Mouse (Mus musculus) CH12.LX (cell line): ENCODE measurements around the gene Efna4. TPM values are rescaled to one million over a fixed set of nuclear protein-coding genes. Genes with fewer than 3 reads are reported as not detected.

Source experiments
- DNase-seq: peaks from one replicate; pipeline ENCODE4 v3.0.0-alpha.2; 2013; ENCODE audit errors: extremely low read depth
- H3K27ac ChIP-seq: 2 replicates; pipeline ENCODE4 v1.5.1; 2012; ENCODE audit warnings: low read depth, mild to moderate bottlenecking, control low read depth, moderate library complexity; ENCODE audit not compliant: insufficient read depth
- H3K27me3 ChIP-seq: replicated peaks from 2 replicates; pipeline ENCODE3; 2012; ENCODE audit warnings: inconsistent platforms
- H3K36me3 ChIP-seq, 2 experiments: replicated peaks in 1 of 2; 2 replicates each; pipeline versions ENCODE3 to v1.6.1; 2012; ENCODE audit warnings: inconsistent platforms in 1 of 2, low read length in 1 of 2, mild to moderate bottlenecking in 1 of 2, mixed read lengths in 1 of 2, moderate library complexity in 1 of 2; ENCODE audit not compliant: control insufficient read depth in 1 of 2, insufficient read depth in 1 of 2
- H3K4me1 ChIP-seq, 2 experiments: 2 replicates each; pipeline ENCODE4 v1.6.1; 2012; ENCODE audit warnings: inconsistent platforms in 1 of 2, moderate library complexity in 1 of 2; ENCODE audit not compliant: insufficient read depth in 2 of 2, control insufficient read depth in 1 of 2
- H3K4me2 ChIP-seq: 2 replicates; pipeline ENCODE4 v1.6.1; 2012; ENCODE audit warnings: low read depth, mild to moderate bottlenecking, control low read depth; ENCODE audit not compliant: poor library complexity, insufficient read depth, severe bottlenecking
- H3K4me3 ChIP-seq, 3 experiments: fragments of 150-350 bp in 1 of 3; sonication (generic) in 1 of 3; replicated peaks in 1 of 3; 2 replicates each; pipeline versions ENCODE3 to v1.5.1; 2011 to 2012; ENCODE audit warnings: low read depth in 2 of 3, low read length in 2 of 3, mild to moderate bottlenecking in 2 of 3, moderate library complexity in 2 of 3, control low read depth in 1 of 3, improper control_type of control experiment in 1 of 3, inconsistent platforms in 1 of 3, mixed read lengths in 1 of 3; ENCODE audit not compliant: poor library complexity in 1 of 3
- H3K79me2 ChIP-seq: replicated peaks from 2 replicates; pipeline ENCODE4 v1.6.1; 2012; ENCODE audit warnings: mild to moderate bottlenecking, moderate library complexity; ENCODE audit not compliant: control insufficient read depth, poor library complexity, insufficient read depth, severe bottlenecking; ENCODE audit errors: extremely low read depth
- H3K9ac ChIP-seq: 2 replicates; pipeline ENCODE4 v1.6.1; 2012; ENCODE audit warnings: low read depth, mild to moderate bottlenecking, control low read depth, moderate library complexity; ENCODE audit not compliant: insufficient read depth
- H3K9me3 ChIP-seq: replicated peaks from 2 replicates; pipeline ENCODE3; 2012; ENCODE audit warnings: low read length, inconsistent platforms, mixed read lengths
- BHLHE40 ChIP-seq: IDR thresholded peaks from 2 replicates; pipeline ENCODE4 v1.6.1; 2011; ENCODE audit warnings: mild to moderate bottlenecking, low read depth, low read length, improper control_type of control experiment
- CHD1 ChIP-seq: IDR thresholded peaks from 2 replicates; pipeline ENCODE4 v1.6.1; 2012; ENCODE audit warnings: low read depth, low read length, improper control_type of control experiment, inconsistent platforms
- E2F4 ChIP-seq: IDR thresholded peaks from 2 replicates; pipeline ENCODE4 v1.6.1; 2011; ENCODE audit warnings: low read depth, low read length, improper control_type of control experiment; ENCODE audit not compliant: insufficient replicate concordance
- ELF1 ChIP-seq: IDR thresholded peaks from 2 replicates; pipeline ENCODE4 v1.6.1; 2014; ENCODE audit warnings: low read depth, mild to moderate bottlenecking, inconsistent platforms, low read length, improper control_type of control experiment
- EP300 ChIP-seq: IDR thresholded peaks from 2 replicates; pipeline ENCODE4 v1.6.1; 2011; ENCODE audit warnings: low read length, improper control_type of control experiment
- ETS1 ChIP-seq: conservative IDR thresholded peaks from 2 replicates; pipeline ENCODE4 v1.6.1; 2012; ENCODE audit warnings: low read depth, mild to moderate bottlenecking, inconsistent platforms, low read length, improper control_type of control experiment, moderate library complexity
- IRF4 ChIP-seq: IDR thresholded peaks from 2 replicates; pipeline ENCODE4 v1.6.1; 2014; ENCODE audit warnings: low read depth, mild to moderate bottlenecking, inconsistent platforms, low read length, improper control_type of control experiment
- JUND ChIP-seq: conservative IDR thresholded peaks from 2 replicates; pipeline ENCODE4 v1.6.1; 2011; ENCODE audit warnings: low read depth, low read length, improper control_type of control experiment
- KAT2A ChIP-seq: IDR thresholded peaks from 2 replicates; pipeline ENCODE4 v1.6.1; 2012; ENCODE audit warnings: low read length, improper control_type of control experiment, inconsistent platforms; ENCODE audit not compliant: insufficient replicate concordance
- MAFK ChIP-seq: IDR thresholded peaks from 2 replicates; pipeline ENCODE4 v1.6.1; 2011; ENCODE audit warnings: low read length, improper control_type of control experiment; ENCODE audit not compliant: insufficient replicate concordance
- MXI1 ChIP-seq: IDR thresholded peaks from 2 replicates; pipeline ENCODE4 v1.6.1; 2011; ENCODE audit warnings: mild to moderate bottlenecking, low read depth, low read length, improper control_type of control experiment
- NRF1 ChIP-seq: IDR thresholded peaks from 2 replicates; pipeline ENCODE4 v1.6.1; 2014; ENCODE audit warnings: low read depth, mild to moderate bottlenecking, inconsistent platforms, low read length, improper control_type of control experiment, moderate library complexity
- PAX5 ChIP-seq: IDR thresholded peaks from 2 replicates; pipeline ENCODE4 v1.6.1; 2012; ENCODE audit warnings: low read length, inconsistent platforms, mixed read lengths
- POLR2A ChIP-seq: IDR thresholded peaks from 2 replicates; pipeline ENCODE4 v1.6.1; 2011; ENCODE audit warnings: low read depth, mild to moderate bottlenecking, improper control_type of control experiment, low read length
- POLR2AphosphoS2 ChIP-seq: IDR thresholded peaks from 2 replicates; pipeline ENCODE4 v1.6.1; 2011; ENCODE audit warnings: low read depth, low read length, improper control_type of control experiment
- RAD21 ChIP-seq: IDR thresholded peaks from 2 replicates; pipeline ENCODE4 v1.6.1; 2011; ENCODE audit warnings: low read depth, mild to moderate bottlenecking, low read length, improper control_type of control experiment, moderate library complexity
- SIN3A ChIP-seq: IDR thresholded peaks from 2 replicates; pipeline ENCODE4 v1.6.1; 2012; ENCODE audit warnings: low read length, improper control_type of control experiment, inconsistent platforms
- SMC3 ChIP-seq: IDR thresholded peaks from 2 replicates; pipeline ENCODE4 v1.6.1; 2011; ENCODE audit warnings: low read depth, low read length, improper control_type of control experiment
- TCF12 ChIP-seq: IDR thresholded peaks from 2 replicates; pipeline ENCODE4 v1.6.1; 2014; ENCODE audit warnings: low read depth, mild to moderate bottlenecking, inconsistent platforms, low read length, improper control_type of control experiment
- UBTF ChIP-seq: IDR thresholded peaks from 2 replicates; pipeline ENCODE4 v1.6.1; 2012; ENCODE audit warnings: low read depth, mild to moderate bottlenecking, inconsistent platforms, low read length, improper control_type of control experiment, moderate library complexity
- USF1 ChIP-seq: IDR thresholded peaks from 2 replicates; pipeline ENCODE4 v1.6.1; 2014; ENCODE audit warnings: low read depth, mild to moderate bottlenecking, inconsistent platforms, low read length, improper control_type of control experiment
- ZMIZ1 ChIP-seq: IDR thresholded peaks from 2 replicates; pipeline ENCODE4 v1.6.1; 2012; ENCODE audit warnings: low read depth, mild to moderate bottlenecking, inconsistent platforms, low read length, improper control_type of control experiment
- dilution Hi-C: fragments of 300-500 bp; cut with MboI; formaldehyde crosslinking; loops from 2 replicates; pipeline ENCODE4 v1.14.3; 2020; ENCODE audit warnings: low sequenced_read_pairs; ENCODE audit not compliant: extremely low pct_unique_long_range_greater_than_20kb, extremely low pct_ligation_motif_present
- in situ Hi-C: fragments of 300-500 bp; cut with MboI; formaldehyde crosslinking; loops from 3 replicates; pipeline ENCODE4 v1.14.3; 2019; ENCODE audit warnings: low sequenced_read_pairs, low pct_ligation_motif_present, low pct_unique_long_range_greater_than_20kb, mixed read lengths
- polyA plus RNA-seq: library from polyadenylated mRNA; unstranded; fragments of >175 nt; gene quantifications from 2 replicates; pipeline ENCODE4 v1.2.1, GENCODE M21; 2012; ENCODE audit warnings: low read depth; ENCODE audit not compliant: insufficient read length
- total RNA-seq, 2 experiments: library from RNA; depleted of rRNA; stranded (reverse); fragments of 300-350 nt in 1 of 2; fragments of >200 nt in 1 of 2; gene quantifications; 2 replicates each; pipeline ENCODE4 v1.2.3; 2012 to 2014

Gene Efna4
- total and polyA plus RNA-seq, 3 experiments = 1.1 to 2.6 (median 1.1) TPM

- TF ChIP-seq UBTF = no peak
- TF ChIP-seq IRF4 = no peak
- TF ChIP-seq EP300 = no peak
- no peak for TF ChIP-seq PAX5
- TF ChIP-seq TCF12 = no peak
- no peak for TF ChIP-seq USF1
- TF ChIP-seq ELF1 = no peak
- TF ChIP-seq POLR2AphosphoS2 = no peak
- TF ChIP-seq E2F4 = no peak
- no peak for TF ChIP-seq SMC3
- no peak overlapping the region for H3K4me2 ChIP-seq
- no peaks in the 10 kb centered on the region for H3K79me2 ChIP-seq
- no peaks in the 10 kb centered on the region for H3K36me3 ChIP-seq
- DNase-seq = no peak
- no peak overlapping the region for H3K9ac ChIP-seq
- peaks cover 52% of the 10 kb centered on the region for H3K27me3 ChIP-seq
- H3K4me1 ChIP-seq = peaks cover 15 to 32% of the 10 kb centered on the region in 2 experiments
- H3K27ac ChIP-seq = no peak overlapping the region
- no peaks in the 10 kb centered on the region for H3K9me3 ChIP-seq
- in situ Hi-C loops = loop anchor here (25.0 kb wide), 2 partner anchors 355 to 430 kb away; partner anchors contain the start of genes Chrnb2 and Ube2q1
- dilution Hi-C loops = no loop called here
- H3K4me3 ChIP-seq = no peak overlapping the region
Observed at GRCm38 (mm10) chr3:89332476-89332875, 5.4 kb downstream of the Efna4 start.

- Histone ChIP-seq H3K4me1 (peaks cover 14 to 27% of the 10 kb centered on the region in 2 experiments), H3K9me3 (no peaks in the 10 kb centered on the region), H3K27ac (no peak overlapping the region), H3K9ac (no peak overlapping the region), H3K4me2 (no peak overlapping the region), H3K79me2 (no peaks in the 10 kb centered on the region), H3K27me3 (peaks cover 52% of the 10 kb centered on the region), H3K36me3 (no peaks in the 10 kb centered on the region), H3K4me3 (no peak overlapping the region)
- TF ChIP-seq CHD1 = no peak
- TF ChIP-seq ETS1 = no peak
- TF ChIP-seq NRF1 = no peak
- TF ChIP-seq BHLHE40 = no peak
- TF ChIP-seq RAD21 = no peak
- TF ChIP-seq ZMIZ1 = no peak
- no peak for TF ChIP-seq UBTF
- TF ChIP-seq POLR2A = no peak
- TF ChIP-seq MXI1 = no peak
- TF ChIP-seq SIN3A = no peak
- no peak for TF ChIP-seq MAFK
- TF ChIP-seq JUND = no peak
- TF ChIP-seq PAX5 = no peak
- TF ChIP-seq KAT2A = no peak
- TF ChIP-seq ELF1 = no peak
- TF ChIP-seq TCF12 = no peak
- TF ChIP-seq EP300 = no peak
- TF ChIP-seq POLR2AphosphoS2 = no peak
- in situ Hi-C loops = loop anchor here (25.0 kb wide), 2 partner anchors 355 to 430 kb away; partner anchors contain the start of genes Chrnb2 and Ube2q1
- DNase-seq = no peak
- dilution Hi-C loops = no loop called here
Observed at GRCm38 (mm10) chr3:89332013-89332412, 5.8 kb downstream of the Efna4 start.
